20 mouse cellular contexts compared by ENCODE assay signal in genomic region chr8:47566551-47566950, GRCm38 (mm10). TPM values are rescaled to one million over a fixed set of nuclear protein-coding genes. Genes with fewer than 3 reads are reported as not detected.
DNase-seq lines count a peak whose midpoint lies in the region; TF ChIP-seq lines count a peak whose summit lies in the region.
"Had no signal": no experiment of that assay in that cellular context is flagged by ENCODE, and none has a peak within 500 bp of the region (broad histone marks: within the 10 kb centered on the region; RNA-seq: fewer than 3 reads in every experiment).

No protein-coding gene starts in this region.

- no peaks in the 10 kb centered on the region for H3K9me3 ChIP-seq in CH12.LX (replicated peaks; ENCODE audit: low read length)
- H3K9me3 ChIP-seq: G1E had no signal

- no peak overlapping the region for H3K9ac ChIP-seq in CH12.LX (ENCODE audit: insufficient read depth, low read depth)

- H3K79me2 ChIP-seq in CH12.LX (replicated peaks; ENCODE audit: control insufficient read depth, extremely low read depth, insufficient read depth, poor library complexity, severe bottlenecking) = no peaks in the 10 kb centered on the region

- H3K27ac ChIP-seq in CH12.LX (ENCODE audit: insufficient read depth, low read depth) = peak overlapping the region; percentile 42; the same call in 1 of the 2 replicates

- no peaks in the 10 kb centered on the region for H3K36me3 ChIP-seq in CH12.LX (replicated peaks in 1 of 2; ENCODE audit: control insufficient read depth in 1 of 2, insufficient read depth in 1 of 2, low read length in 1 of 2)
- H3K36me3 ChIP-seq: G1E had no signal

- DNase-seq in heart, adult 11 months = peak; percentile 34
- DNase-seq in heart, postnatal 36 days = no peak
- peak; percentile 29 for DNase-seq in 416B (ENCODE audit: low read depth)
- peak; percentile 58 for DNase-seq in CH12.LX (ENCODE audit: extremely low read depth)
- no peak for DNase-seq in kidney, postnatal 4 days
- DNase-seq in ovary, postnatal 14 days (ENCODE audit: low spot score) = no peak
- DNase-seq: adrenal gland, adult 2 months; adrenal gland, adult 8-10 months; adrenal gland, postnatal 10 days; adrenal gland, postnatal 14 days; adrenal gland, postnatal 25 days; adrenal gland, postnatal 36 days; B cell, adult 2 months; cerebellum, adult 11 months; cerebellum, adult 11-12 months; cerebellum, adult 18-20 months; cerebellum, adult 2 months; cerebellum, adult 8-10 months had no signal

- TF ChIP-seq RAD21 in CH12.LX (IDR thresholded peaks at IDR 0.05; ENCODE audit: low read depth, low read length) = no peak

- peaks cover 7 to 15% of the 10 kb centered on the region in 2 experiments for H3K4me1 ChIP-seq in CH12.LX (ENCODE audit: control insufficient read depth in 1 of 2, insufficient read depth in 2 of 2)

- H3K4me2 ChIP-seq in CH12.LX (ENCODE audit: insufficient read depth, low read depth, poor library complexity, severe bottlenecking) = peak overlapping the region; percentile 23; the same call in 1 of the 2 replicates

- H3K27me3 ChIP-seq in CH12.LX (replicated peaks) = no peaks in the 10 kb centered on the region
- H3K27me3 ChIP-seq: Patski had no signal

- no peak for TF ChIP-seq POLR2A in CH12.LX (IDR thresholded peaks at IDR 0.05; ENCODE audit: low read depth, low read length)

- peak; percentile 63 for TF ChIP-seq EP300 in CH12.LX (IDR thresholded peaks at IDR 0.05; ENCODE audit: low read length)

- no peak for TF ChIP-seq CTCF in CH12.LX (conservative IDR thresholded peaks at IDR 0.05 in 1 of 2, IDR thresholded peaks at IDR 0.05 in 1 of 2; ENCODE audit: low read depth in 2 of 2, low read length in 2 of 2)

- no peak overlapping the region for H3K4me3 ChIP-seq in CH12.LX (replicated peaks in 1 of 3; ENCODE audit: low read depth in 2 of 3, low read length in 2 of 3, poor library complexity in 1 of 3)

- dilution Hi-C loops in CH12.LX (cut with MboI; ENCODE audit: extremely low pct_ligation_motif_present, extremely low pct_unique_long_range_greater_than_20kb, low sequenced_read_pairs) = no loop called here

- intact Hi-C loops in heart, postnatal 36 days (cut with DNase I) = no loop called here

- in situ Hi-C loops in CH12.LX (cut with MboI; ENCODE audit: low pct_ligation_motif_present, low pct_unique_long_range_greater_than_20kb, low sequenced_read_pairs) = no loop called here

TF ChIP-seq in CH12.LX, 34 proteins besides CTCF, POLR2A, EP300 and RAD21:
- TF ChIP-seq MEF2A (IDR thresholded peaks at IDR 0.05; ENCODE audit: borderline replicate concordance, low read depth, low read length) (0 out of 2 replicates have a peak, but pooled peaks have one; percentile 45), MAX (IDR thresholded peaks at IDR 0.05; ENCODE audit: low read length) (no peak), PAX5 (IDR thresholded peaks at IDR 0.05; ENCODE audit: low read length) (no peak), CHD1 (IDR thresholded peaks at IDR 0.05; ENCODE audit: low read depth, low read length) (no peak), ZNF384 (IDR thresholded peaks at IDR 0.05; ENCODE audit: low read depth, low read length) (no peak), JUND (conservative IDR thresholded peaks at IDR 0.05; ENCODE audit: low read depth, low read length) (no peak), ZKSCAN1 (IDR thresholded peaks at IDR 0.05; ENCODE audit: borderline replicate concordance, low read depth, low read length) (no peak), JUN (IDR thresholded peaks at IDR 0.05; ENCODE audit: insufficient read depth, low read depth, low read length) (no peak), MAZ (IDR thresholded peaks at IDR 0.05; ENCODE audit: low read depth, low read length) (no peak), SIN3A (IDR thresholded peaks at IDR 0.05; ENCODE audit: low read length) (no peak), GABPA (IDR thresholded peaks at IDR 0.05; ENCODE audit: insufficient replicate concordance, low read depth, low read length) (no peak), KAT2A (IDR thresholded peaks at IDR 0.05; ENCODE audit: insufficient replicate concordance, low read length) (no peak), HCFC1 (IDR thresholded peaks at IDR 0.05; ENCODE audit: low read depth, low read length) (no peak), ETS1 (conservative IDR thresholded peaks at IDR 0.05; ENCODE audit: low read depth, low read length) (peak; percentile 40; the same call in 1 of the 2 replicates), USF2 (conservative IDR thresholded peaks at IDR 0.05; ENCODE audit: low read depth, low read length) (no peak), TCF12 (IDR thresholded peaks at IDR 0.05; ENCODE audit: low read depth, low read length) (peak; percentile 37; the same call in 1 of the 2 replicates), NELFE (IDR thresholded peaks at IDR 0.05; ENCODE audit: low read depth, low read length) (no peak), IRF4 (IDR thresholded peaks at IDR 0.05; ENCODE audit: low read depth, low read length) (peak; percentile 79), E2F4 (IDR thresholded peaks at IDR 0.05; ENCODE audit: insufficient replicate concordance, low read depth, low read length) (no peak)

RNA-seq across cellular contexts. Expression of gene Rwdd4a, which starts 33.1 kb away (rescaled TPM):
- total RNA-seq in heart, postnatal 36 days (2021) = 10 to 100 TPM; 59.3 TPM
- total RNA-seq in CH12.LX (2012; rRNA removed) = 27.7 and 35.8 TPM in 2 replicates
- 54.5 and 55.9 TPM in 2 replicates for total RNA-seq in CH12.LX (2014; rRNA removed)
- polyA plus RNA-seq in CH12.LX (2012; ENCODE audit: insufficient read length, low read depth) = 66.6 and 69.9 TPM in 2 replicates

RNA-seq across cellular contexts. Expression of gene Trappc11, which starts 33.3 kb away (rescaled TPM):
- total RNA-seq in heart, postnatal 36 days (2021) = 10 to 100 TPM; 20.3 to 21.0 TPM
- total RNA-seq in CH12.LX (2012; rRNA removed) = 16.3 and 16.6 TPM in 2 replicates
- 20.8 and 21.1 TPM in 2 replicates for total RNA-seq in CH12.LX (2014; rRNA removed)
- 21.0 and 24.6 TPM in 2 replicates for polyA plus RNA-seq in CH12.LX (2012; ENCODE audit: insufficient read length, low read depth)

Comparison
In these comparisons a context has a peak if more than half of its experiments do, and no peak if none do; other contexts are left out.
1. DNase-seq: peak in heart, adult 11 months (single experiment), 416B (single experiment) and CH12.LX (single experiment); none in heart, postnatal 36 days (0 of 2), kidney, postnatal 4 days (0 of 2) and ovary, postnatal 14 days (single experiment).